Mouse (Mus musculus): ENCODE results near the gene Chmp3. TPM values are rescaled to one million over a fixed set of nuclear protein-coding genes. Genes with fewer than 3 reads are reported as not detected.

The Chmp3 gene
- polyA plus RNA-seq, 1 experiment from 2014 or later = 56.7 TPM

DNA sequence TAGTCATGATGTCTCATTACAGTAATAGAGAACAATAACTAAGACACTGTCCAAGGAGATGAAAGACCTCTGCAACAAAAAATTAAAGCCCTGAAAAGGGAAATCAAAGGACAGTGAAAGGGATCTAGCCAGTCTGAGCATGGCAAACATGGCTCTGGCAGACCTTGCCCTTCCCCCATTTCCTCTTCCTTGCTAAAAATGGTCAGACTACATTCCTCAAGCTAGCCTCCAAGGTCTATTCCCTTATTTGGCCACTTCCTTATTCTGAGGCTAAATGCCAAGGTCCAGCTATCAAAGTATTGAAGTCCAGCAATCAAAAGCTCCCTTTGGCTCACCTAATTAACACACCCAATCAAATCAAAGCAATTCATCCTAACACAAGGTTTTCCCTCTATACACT is 6.3 kb upstream of the Chmp3 start:
- H3K4me1 ChIP-seq = no peaks in the 10 kb centered on the region

DNA sequence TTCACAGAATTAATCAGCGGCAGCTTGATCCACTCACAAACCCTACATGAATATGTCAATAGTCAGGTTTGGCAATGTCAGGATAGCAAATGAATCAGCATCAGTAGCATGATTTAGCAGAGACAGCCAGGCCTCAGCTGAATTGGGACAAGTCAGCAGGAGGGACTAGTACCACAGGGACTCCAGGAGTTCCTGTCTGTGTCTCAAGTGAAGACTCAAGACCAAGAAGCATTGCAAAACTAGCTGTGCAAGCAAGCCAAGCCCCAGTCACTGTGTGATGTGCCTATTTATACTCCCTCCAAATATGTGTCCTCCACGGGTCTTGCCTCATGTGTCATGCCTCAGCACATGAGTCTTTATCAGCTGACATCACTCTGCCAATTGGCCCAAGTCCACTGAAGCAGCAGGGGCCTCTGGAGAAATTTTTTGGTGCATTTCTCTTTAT is 11.9 kb downstream of the Chmp3 start:
- Histone ChIP-seq H3K27me3 (no peaks in the 10 kb centered on the region), H3K9ac (no peak overlapping the region), H3K4me3 (no peak overlapping the region), H3K9me3 (no peaks in the 10 kb centered on the region), H3K27ac (no peak overlapping the region), H3K4me1 (no peaks in the 10 kb centered on the region), H3K36me3 (peaks cover 10% of the 10 kb centered on the region), H3K4me2 (no peak overlapping the region)
- no peak for ATAC-seq (ENCODE audit: insufficient number of reproducible peaks, insufficient read depth, low FRiP score, low TSS enrichment, low read depth)
- 93% methylated on average over 2 of the region's 2 CpGs for WGBS

More for the DNA sequence above, 6.3 kb upstream of the Chmp3 start:
- H3K36me3 ChIP-seq = no peaks in the 10 kb centered on the region
- no peak overlapping the region for H3K4me2 ChIP-seq
- ATAC-seq (ENCODE audit: insufficient number of reproducible peaks, insufficient read depth, low FRiP score, low TSS enrichment, low read depth) = no peak
- no peaks in the 10 kb centered on the region; the same call in 1 of the 2 replicates for H3K27me3 ChIP-seq
- no peak overlapping the region for H3K27ac ChIP-seq
- H3K9me3 ChIP-seq = no peaks in the 10 kb centered on the region
- no peak overlapping the region for H3K9ac ChIP-seq
- H3K4me3 ChIP-seq = no peak overlapping the region

DNA sequence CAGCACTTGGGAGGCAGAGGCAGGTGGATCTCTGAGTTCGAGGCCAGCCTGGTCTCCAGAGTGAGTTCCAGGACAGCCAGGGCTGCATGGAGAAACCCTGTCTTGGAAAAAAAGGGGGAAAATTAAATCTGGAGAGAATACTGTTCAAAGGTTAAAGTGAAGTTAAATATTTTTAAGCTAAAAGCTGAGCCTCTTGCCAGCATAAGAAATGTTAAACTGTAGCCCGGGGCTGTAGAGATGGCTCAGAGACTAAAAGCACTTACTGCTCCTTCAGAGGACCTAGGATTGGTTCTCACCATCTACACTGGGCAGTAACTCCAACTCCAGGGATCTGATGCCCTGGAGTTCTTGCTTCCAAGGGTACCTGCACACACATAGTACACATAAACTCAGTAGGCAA is 13.2 kb downstream of the Chmp3 start:
- WGBS = 94% methylated on average over 2 of the region's 2 CpGs

DNA sequence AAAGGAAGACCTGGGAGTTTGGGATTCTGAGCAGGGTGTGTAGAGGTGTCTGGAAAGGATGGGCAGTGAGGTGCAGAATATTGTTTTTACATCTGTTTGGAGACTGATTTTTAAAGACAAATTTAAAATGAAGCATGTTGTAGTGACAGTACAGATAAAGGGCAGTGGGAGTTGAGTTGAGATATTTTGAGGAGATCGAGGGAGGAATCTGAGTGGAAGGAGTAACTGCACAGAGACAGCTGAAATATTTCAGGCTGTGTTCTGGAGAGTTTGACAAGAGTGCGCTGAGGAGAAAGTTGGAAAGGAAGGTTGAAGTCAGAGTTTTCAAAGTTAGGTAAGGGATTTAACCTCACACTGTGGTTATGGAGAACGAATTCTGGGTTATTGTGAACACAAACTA is 25.0 kb downstream of the Chmp3 start:
- Histone ChIP-seq H3K9me3 (no peaks in the 10 kb centered on the region), H3K4me3 (no peak overlapping the region), H3K9ac (no peak overlapping the region), H3K27ac (no peak overlapping the region), H3K27me3 (no peaks in the 10 kb centered on the region), H3K4me2 (no peak overlapping the region), H3K4me1 (peaks cover 9% of the 10 kb centered on the region), H3K36me3 (peaks cover 26% of the 10 kb centered on the region)
- no peak for ATAC-seq (ENCODE audit: insufficient number of reproducible peaks, insufficient read depth, low FRiP score, low TSS enrichment, low read depth)
- 80% methylated on average over 3 of the region's 3 CpGs for WGBS

More for the DNA sequence above, 13.2 kb downstream of the Chmp3 start:
- H3K4me1 ChIP-seq = no peaks in the 10 kb centered on the region
- no peak for ATAC-seq (ENCODE audit: insufficient number of reproducible peaks, insufficient read depth, low FRiP score, low TSS enrichment, low read depth)
- no peak overlapping the region for H3K27ac ChIP-seq
- H3K4me2 ChIP-seq = no peak overlapping the region
- H3K4me3 ChIP-seq = no peak overlapping the region
- no peaks in the 10 kb centered on the region for H3K27me3 ChIP-seq
- H3K9ac ChIP-seq = no peak overlapping the region
- H3K9me3 ChIP-seq = no peaks in the 10 kb centered on the region
- H3K36me3 ChIP-seq = peaks cover 20% of the 10 kb centered on the region

DNA sequence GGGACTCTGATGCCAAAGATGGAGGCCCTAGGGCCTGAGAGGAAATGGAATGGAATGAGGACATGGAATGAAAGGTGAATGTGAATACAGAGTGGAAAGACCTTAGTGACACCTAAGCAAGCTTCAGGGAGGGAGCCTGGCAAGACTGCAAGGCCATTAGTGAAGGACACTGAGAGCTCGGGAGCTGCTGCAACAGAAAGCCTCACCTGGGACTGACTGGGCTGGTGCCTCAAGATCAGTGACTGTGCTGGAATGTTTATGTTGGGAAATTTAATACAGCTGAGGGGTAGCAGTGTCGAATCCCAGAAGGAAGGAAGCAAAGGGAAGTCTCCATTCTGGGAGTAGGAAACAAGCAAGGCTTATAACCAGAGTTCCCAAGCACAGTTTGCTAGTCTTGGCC is 25.4 kb downstream of the Chmp3 start:
- Histone ChIP-seq H3K9ac (no peak overlapping the region), H3K36me3 (peaks cover 30% of the 10 kb centered on the region), H3K27me3 (no peaks in the 10 kb centered on the region), H3K27ac (peak overlapping the region; percentile 11; the same call in 1 of the 2 replicates), H3K4me2 (no peak overlapping the region), H3K9me3 (no peaks in the 10 kb centered on the region), H3K4me3 (no peak overlapping the region), H3K4me1 (peaks cover 9% of the 10 kb centered on the region)
- ATAC-seq (ENCODE audit: insufficient number of reproducible peaks, insufficient read depth, low FRiP score, low TSS enrichment, low read depth) = no peak
- 35% methylated on average over 2 of the region's 2 CpGs for WGBS

DNA sequence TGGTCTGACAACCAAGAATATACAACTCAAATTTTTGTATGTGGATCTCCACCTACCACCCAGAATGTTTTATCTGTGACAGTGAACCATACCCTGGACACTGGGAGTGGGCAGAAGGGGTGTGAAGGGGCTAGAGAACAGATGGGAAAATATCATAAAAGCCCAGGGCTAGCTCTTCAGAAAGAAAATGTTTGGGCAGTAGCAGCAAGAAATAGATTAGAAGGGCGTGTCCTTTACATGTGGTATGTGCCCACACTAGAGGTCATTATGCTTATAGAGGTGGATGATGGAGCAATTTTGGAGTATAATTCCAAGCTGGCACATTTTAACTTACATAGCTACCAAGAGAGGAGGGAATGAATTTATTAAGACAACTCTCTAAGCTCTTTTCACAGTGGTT is 31.8 kb downstream of the Chmp3 start:
- WGBS = 95% methylated on average over 1 of the region's 1 CpGs
- H3K36me3 ChIP-seq = peaks cover 50% of the 10 kb centered on the region

DNA sequence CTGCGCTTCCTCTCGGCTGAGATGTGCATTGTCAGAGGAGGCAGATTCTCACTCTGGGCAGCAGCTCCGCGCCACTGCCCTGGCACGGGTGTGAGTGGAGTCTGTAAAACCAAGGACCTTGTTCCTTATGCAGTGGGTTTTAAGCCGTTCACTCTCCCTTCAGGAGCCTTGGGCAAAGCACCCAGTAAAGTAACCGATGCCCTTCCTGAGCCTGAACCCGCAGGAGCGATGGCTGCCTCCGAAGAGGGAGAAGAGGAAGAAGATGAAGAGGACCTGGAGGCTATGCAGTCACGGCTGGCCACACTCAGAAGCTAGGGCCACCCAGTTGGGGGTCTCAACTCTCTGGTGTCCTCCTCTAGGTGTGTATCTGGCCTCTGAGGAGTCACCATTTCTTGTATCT is 35.9 kb downstream of the Chmp3 start:
- no peak overlapping the region for H3K4me3 ChIP-seq
- no peak overlapping the region for H3K27ac ChIP-seq
- ATAC-seq (ENCODE audit: insufficient number of reproducible peaks, insufficient read depth, low FRiP score, low TSS enrichment, low read depth) = no peak
- H3K9ac ChIP-seq = no peak overlapping the region
- H3K4me2 ChIP-seq = no peak overlapping the region
- no peaks in the 10 kb centered on the region for H3K27me3 ChIP-seq
- peaks cover 54% of the 10 kb centered on the region for H3K36me3 ChIP-seq
- no peaks in the 10 kb centered on the region for H3K4me1 ChIP-seq
- WGBS = 95% methylated on average over 11 of the region's 11 CpGs
- no peaks in the 10 kb centered on the region for H3K9me3 ChIP-seq

More for the DNA sequence above, 31.8 kb downstream of the Chmp3 start:
- no peak overlapping the region for H3K4me2 ChIP-seq
- no peak overlapping the region for H3K9ac ChIP-seq
- H3K27ac ChIP-seq = no peak overlapping the region
- no peaks in the 10 kb centered on the region for H3K27me3 ChIP-seq
- no peaks in the 10 kb centered on the region for H3K4me1 ChIP-seq
- H3K9me3 ChIP-seq = no peaks in the 10 kb centered on the region
- no peak for ATAC-seq (ENCODE audit: insufficient number of reproducible peaks, insufficient read depth, low FRiP score, low TSS enrichment, low read depth)
- no peak overlapping the region for H3K4me3 ChIP-seq

DNA sequence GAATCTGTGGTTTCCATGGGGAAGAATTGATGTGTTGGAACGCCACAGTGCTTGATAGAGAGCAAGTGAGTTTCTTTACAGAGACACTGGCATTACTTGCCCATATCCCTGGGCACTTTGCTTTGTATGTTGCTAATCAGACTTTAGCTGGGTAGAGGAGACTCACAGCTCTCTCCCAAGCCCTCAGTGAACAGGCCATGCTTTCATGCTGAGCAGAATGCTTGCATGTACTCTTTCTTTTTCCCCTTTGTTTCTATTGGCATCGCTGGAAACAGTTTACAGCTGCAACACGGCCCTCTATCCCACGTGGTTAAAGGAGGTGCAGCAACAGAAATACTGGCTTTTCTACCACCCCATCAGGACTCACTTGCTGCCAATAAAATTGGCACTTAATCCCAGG is 39.6 kb downstream of the Chmp3 start:
- H3K4me3 ChIP-seq = no peak overlapping the region
- no peaks in the 10 kb centered on the region for H3K9me3 ChIP-seq
- no peak overlapping the region for H3K9ac ChIP-seq
- no peak overlapping the region for H3K27ac ChIP-seq
- peaks cover 53% of the 10 kb centered on the region for H3K36me3 ChIP-seq
- WGBS = 77% methylated on average over 4 of the region's 4 CpGs
- H3K4me1 ChIP-seq = no peaks in the 10 kb centered on the region
- H3K4me2 ChIP-seq = no peak overlapping the region
- H3K27me3 ChIP-seq = no peaks in the 10 kb centered on the region
- no peak for ATAC-seq (ENCODE audit: insufficient number of reproducible peaks, insufficient read depth, low FRiP score, low TSS enrichment, low read depth)

DNA sequence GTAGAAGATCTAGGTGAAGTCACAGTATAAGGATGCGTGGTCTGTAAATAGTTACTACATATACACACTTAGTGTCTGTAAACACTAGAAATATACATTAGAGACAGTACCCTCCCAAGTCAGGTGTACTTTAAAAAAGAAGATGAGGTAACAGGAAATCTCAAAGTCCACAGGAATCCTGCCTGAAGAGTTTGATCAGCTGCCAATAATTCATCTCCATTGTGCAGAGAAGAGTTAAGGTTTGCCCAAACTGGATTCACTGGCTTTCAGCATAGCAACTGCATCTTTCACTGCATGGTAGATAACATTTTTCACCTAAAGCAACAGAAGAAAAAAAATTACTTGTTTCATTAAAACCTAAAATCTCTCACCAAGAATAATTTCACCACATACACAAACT is 45.8 kb downstream of the Chmp3 start:
- 100% methylated on average over 1 of the region's 1 CpGs for WGBS
- ATAC-seq (ENCODE audit: insufficient number of reproducible peaks, insufficient read depth, low FRiP score, low TSS enrichment, low read depth) = no peak
- no peaks in the 10 kb centered on the region for H3K27me3 ChIP-seq

DNA sequence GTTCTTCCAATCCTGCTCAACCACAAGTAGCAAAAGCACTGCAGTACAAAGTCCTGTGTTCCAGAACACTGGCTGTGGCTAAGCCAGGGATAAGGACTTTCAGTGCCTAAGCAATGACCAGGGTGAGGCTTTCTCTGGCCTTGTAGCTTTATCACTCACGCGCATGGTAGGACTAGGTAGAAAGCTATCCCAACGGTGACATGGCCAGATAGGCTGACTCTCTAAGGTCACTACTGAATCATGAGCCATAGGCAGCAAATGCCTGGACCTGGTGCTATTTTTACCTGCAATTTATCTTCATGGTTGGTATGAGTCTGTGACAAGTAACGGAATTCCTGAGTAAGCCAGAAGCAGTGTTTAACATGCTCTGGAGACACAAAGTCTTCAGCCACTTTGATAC is 46.6 kb downstream of the Chmp3 start:
- Histone ChIP-seq H3K9ac (no peak overlapping the region), H3K36me3 (peaks cover 77% of the 10 kb centered on the region), H3K4me3 (no peak overlapping the region), H3K27ac (no peak overlapping the region), H3K27me3 (no peaks in the 10 kb centered on the region), H3K4me2 (no peak overlapping the region), H3K4me1 (no peaks in the 10 kb centered on the region), H3K9me3 (no peaks in the 10 kb centered on the region)
- ATAC-seq (ENCODE audit: insufficient number of reproducible peaks, insufficient read depth, low FRiP score, low TSS enrichment, low read depth) = no peak
- 94% methylated on average over 4 of the region's 4 CpGs for WGBS

More for the DNA sequence above, 45.8 kb downstream of the Chmp3 start:
- no peaks in the 10 kb centered on the region for H3K9me3 ChIP-seq
- H3K27ac ChIP-seq = no peak overlapping the region
- H3K4me2 ChIP-seq = no peak overlapping the region
- H3K4me1 ChIP-seq = no peaks in the 10 kb centered on the region
- H3K36me3 ChIP-seq = peaks cover 71% of the 10 kb centered on the region
- H3K4me3 ChIP-seq = no peak overlapping the region
- H3K9ac ChIP-seq = no peak overlapping the region

DNA sequence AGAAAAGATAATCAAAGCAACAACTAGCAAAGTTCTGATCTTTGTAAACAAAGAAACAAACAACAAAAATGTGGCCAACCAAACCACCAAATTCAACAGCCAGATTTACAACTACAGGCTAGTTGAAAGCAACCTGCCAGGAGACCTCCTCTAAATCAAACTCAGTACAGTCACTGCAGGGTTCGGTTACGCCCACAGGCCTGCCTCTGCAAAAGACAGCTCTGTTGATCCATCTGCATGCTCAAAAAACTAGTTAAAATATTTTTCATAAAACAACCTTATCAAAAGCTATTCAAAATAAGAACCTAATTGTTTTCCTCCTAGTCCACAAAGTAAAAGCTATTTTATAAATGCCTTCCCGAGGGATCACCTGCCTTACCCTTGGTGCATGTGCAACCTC is 64.2 kb downstream of the Chmp3 start:
- 94% methylated on average over 3 of the region's 3 CpGs for WGBS
- Histone ChIP-seq H3K36me3 (peaks cover 74% of the 10 kb centered on the region), H3K4me1 (no peaks in the 10 kb centered on the region), H3K27ac (no peak overlapping the region), H3K4me2 (no peak overlapping the region), H3K9ac (no peak overlapping the region), H3K27me3 (no peaks in the 10 kb centered on the region), H3K9me3 (no peaks in the 10 kb centered on the region), H3K4me3 (no peak overlapping the region)
- no peak for ATAC-seq (ENCODE audit: insufficient number of reproducible peaks, insufficient read depth, low FRiP score, low TSS enrichment, low read depth)

DNA sequence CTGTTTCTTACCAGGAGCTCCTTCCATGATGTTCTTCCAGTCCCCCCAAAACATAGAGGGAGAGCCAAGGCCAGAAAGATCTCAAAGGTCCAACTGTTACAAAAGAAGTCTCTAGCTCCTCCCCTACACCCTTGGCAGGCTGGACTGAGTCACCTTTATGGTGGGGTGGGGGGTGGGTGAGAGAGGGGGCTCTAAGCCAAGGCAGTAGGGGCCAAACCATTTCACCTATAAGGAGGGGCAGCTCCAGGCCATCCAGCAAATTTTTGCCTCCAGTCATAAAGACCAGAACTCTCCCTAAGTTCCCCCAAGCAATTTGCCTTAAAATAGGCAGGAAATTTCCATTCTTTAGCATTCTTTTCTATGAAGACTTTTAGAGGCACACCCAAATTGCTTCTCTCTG is 65.4 kb downstream of the Chmp3 start:
- peaks cover 71% of the 10 kb centered on the region for H3K36me3 ChIP-seq

DNA sequence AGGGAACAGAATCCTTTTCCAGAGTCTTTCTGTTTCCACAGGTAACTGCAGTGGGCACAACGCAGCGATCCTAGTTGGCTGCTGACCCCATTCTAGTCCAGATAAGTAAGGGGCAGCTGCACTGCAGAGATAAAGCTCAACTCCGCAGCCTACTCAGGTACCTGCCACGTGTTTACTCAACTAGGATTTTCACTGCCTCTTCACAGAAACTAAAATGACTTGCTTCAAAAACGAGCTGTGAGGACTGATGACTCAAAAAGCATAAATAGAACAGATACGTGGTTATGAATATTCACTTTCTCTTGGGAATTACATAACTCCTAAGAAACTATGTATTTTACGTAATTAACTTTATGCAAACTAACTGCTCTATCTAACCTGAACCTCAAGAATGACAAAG is 66.4 kb downstream of the Chmp3 start:
- H3K27me3 ChIP-seq = no peaks in the 10 kb centered on the region
- H3K4me3 ChIP-seq = no peak overlapping the region
- no peak overlapping the region for H3K4me2 ChIP-seq
- no peak overlapping the region for H3K27ac ChIP-seq
- no peak overlapping the region for H3K9ac ChIP-seq
- no peak for ATAC-seq (ENCODE audit: insufficient number of reproducible peaks, insufficient read depth, low FRiP score, low TSS enrichment, low read depth)
- H3K4me1 ChIP-seq = no peaks in the 10 kb centered on the region
- no peaks in the 10 kb centered on the region for H3K9me3 ChIP-seq
- peaks cover 66% of the 10 kb centered on the region for H3K36me3 ChIP-seq
- WGBS = 91% methylated on average over 7 of the region's 7 CpGs

More for the DNA sequence above, 65.4 kb downstream of the Chmp3 start:
- H3K27me3 ChIP-seq = no peaks in the 10 kb centered on the region
- no peak for ATAC-seq (ENCODE audit: insufficient number of reproducible peaks, insufficient read depth, low FRiP score, low TSS enrichment, low read depth)
- H3K4me3 ChIP-seq = no peak overlapping the region
- H3K4me2 ChIP-seq = no peak overlapping the region
- H3K9me3 ChIP-seq = no peaks in the 10 kb centered on the region
- H3K4me1 ChIP-seq = no peaks in the 10 kb centered on the region
- no peak overlapping the region for H3K27ac ChIP-seq
- H3K9ac ChIP-seq = no peak overlapping the region
